Mouse (Mus musculus) neural tube, embryonic 12.5 days (tissue): ENCODE measurements around the gene Cog1. TPM values are rescaled to one million over a fixed set of nuclear protein-coding genes. Genes with fewer than 3 reads are reported as not detected.
A peak's percentile ranks its signal among the peaks of the same experiment; 100 is the strongest.
"Not testable (repeated sequence)": the region's sequence is repeated elsewhere in the genome, so short reads cannot be mapped to it uniquely, and the experiment has no call there.

ENCODE experiments used
- ATAC-seq: fragments of 200-750 bp; cut with Nextera tagmentation; 2 replicates; pipeline ENCODE4 v1.8.0; 2017; ENCODE audit warnings: low read depth, mild to moderate bottlenecking, moderate TSS enrichment, moderate library complexity; ENCODE audit not compliant: low FRiP score
- H3K27ac ChIP-seq: fragments of 300-500 bp; sonication (generic); 2 replicates; pipeline ENCODE4 v1.5.1; 2016
- H3K27me3 ChIP-seq: fragments of 300-500 bp; sonication (generic); replicated peaks from 2 replicates; pipeline ENCODE4 v1.6.1; 2016; ENCODE audit warnings: mild to moderate bottlenecking
- H3K36me3 ChIP-seq: fragments of 300-500 bp; sonication (generic); 2 replicates; pipeline ENCODE4 v1.6.1; 2016; ENCODE audit warnings: mild to moderate bottlenecking
- H3K4me1 ChIP-seq: fragments of 300-500 bp; sonication (generic); 2 replicates; pipeline ENCODE4 v1.6.1; 2016
- H3K4me2 ChIP-seq: fragments of 300-500 bp; sonication (generic); replicated peaks from 2 replicates; pipeline ENCODE4 v1.6.1; 2016; ENCODE audit warnings: mild to moderate bottlenecking
- H3K4me3 ChIP-seq: fragments of 300-500 bp; sonication (generic); 2 replicates; pipeline ENCODE4 v1.5.1; 2016
- H3K9ac ChIP-seq: fragments of 300-500 bp; sonication (generic); 2 replicates; pipeline ENCODE4 v1.6.1; 2016; ENCODE audit warnings: mild to moderate bottlenecking
- H3K9me3 ChIP-seq: fragments of 300-500 bp; sonication (generic); 2 replicates; pipeline ENCODE4 v1.6.1; 2016; ENCODE audit warnings: mild to moderate bottlenecking
- WGBS: fragments of 180-500 bp; shearing (Covaris S2); methylation state at CpG from one replicate; pipeline ENCODE4 v1.1.7; 2016; 5-methylcytosine and 5-hydroxymethylcytosine counted together
- polyA plus RNA-seq: library from polyadenylated mRNA; unstranded; fragments of >200 nt; fragmentation: Nextera tagmentation; extraction: Ambion mirVana; gene quantifications from 2 replicates; pipeline ENCODE4 v1.2.1, GENCODE M21; 2016

Cog1 gene
- polyA plus RNA-seq, 1 experiment from 2014 or later = 50.7 TPM

- peaks cover 99% of the 10 kb centered on the region for H3K36me3 ChIP-seq
These were observed 8.3 kb downstream of the Cog1 start for GRCm38 (mm10) chr11:113657221-113657620.

GRCm38 (mm10) chr11:113658319-113658718 lies 9.3 kb downstream of the Cog1 start:
- Histone ChIP-seq H3K4me2 (no peak overlapping the region), H3K27me3 (no peaks in the 10 kb centered on the region), H3K4me1 (peaks cover 12% of the 10 kb centered on the region; the same call in 1 of the 2 replicates), H3K4me3 (no peak overlapping the region), H3K9ac (no peak overlapping the region), H3K27ac (no peak overlapping the region), H3K9me3 (no peaks in the 10 kb centered on the region), H3K36me3 (peaks cover 95% of the 10 kb centered on the region)
- no peak for ATAC-seq
- WGBS = 90% methylated on average over 8 of the region's 8 CpGs

More at GRCm38 (mm10) chr11:113657221-113657620, 8.3 kb downstream of the Cog1 start:
- no peak overlapping the region for H3K27ac ChIP-seq
- no peaks in the 10 kb centered on the region for H3K9me3 ChIP-seq
- ATAC-seq = no peak
- WGBS = 77% methylated on average over 4 of the region's 4 CpGs
- H3K27me3 ChIP-seq = no peaks in the 10 kb centered on the region
- H3K4me2 ChIP-seq = 0 out of 2 replicates have a peak overlapping the region, but pooled peaks have one; percentile 12
- no peak overlapping the region for H3K4me3 ChIP-seq
- H3K9ac ChIP-seq = no peak overlapping the region
- peaks cover 20% of the 10 kb centered on the region; the same call in 1 of the 2 replicates for H3K4me1 ChIP-seq

- H3K36me3 ChIP-seq = peaks cover 95% of the 10 kb centered on the region
- no peak overlapping the region for H3K27ac ChIP-seq
- 0 out of 2 replicates have a peak, but pooled peaks have one; percentile 37 for ATAC-seq
- 88% methylated on average over 4 of the region's 4 CpGs for WGBS
- H3K4me3 ChIP-seq = no peak overlapping the region
- H3K4me2 ChIP-seq = no peak overlapping the region
- H3K4me1 ChIP-seq = peaks cover 12% of the 10 kb centered on the region; the same call in 1 of the 2 replicates
- no peaks in the 10 kb centered on the region for H3K9me3 ChIP-seq
- H3K27me3 ChIP-seq = no peaks in the 10 kb centered on the region
- H3K9ac ChIP-seq = no peak overlapping the region
These were observed 9.8 kb downstream of the Cog1 start for GRCm38 (mm10) chr11:113658763-113659162.

DNA sequence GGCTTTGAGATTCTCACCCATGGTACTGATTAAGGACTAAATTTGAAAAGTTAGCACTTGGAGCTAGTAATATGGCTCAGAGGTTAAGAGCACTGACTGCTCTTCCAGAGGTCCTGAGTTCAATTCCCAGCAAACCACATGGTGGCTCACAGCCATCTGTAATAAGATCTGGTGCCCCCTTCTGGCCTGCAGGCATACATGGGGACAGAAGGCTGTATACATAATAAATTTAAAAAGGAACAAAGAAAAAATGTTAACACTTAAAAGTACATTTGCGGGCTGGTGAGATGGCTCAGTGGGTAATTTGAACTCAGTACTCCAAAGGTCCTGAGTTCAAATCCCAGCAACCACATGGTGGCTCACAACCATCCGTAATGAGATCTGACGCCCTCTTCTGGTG lies 11.2 kb downstream of the Cog1 start:
- not testable (repeated sequence) for H3K4me2 ChIP-seq, H3K27me3 ChIP-seq, ATAC-seq, H3K27ac ChIP-seq, H3K9me3 ChIP-seq, H3K9ac ChIP-seq, H3K4me3 ChIP-seq
- H3K36me3 ChIP-seq = peaks cover 89% of the 10 kb centered on the region
- peaks cover 12% of the 10 kb centered on the region; the same call in 1 of the 2 replicates for H3K4me1 ChIP-seq
- WGBS = 94% methylated on average over 3 of the region's 3 CpGs

GRCm38 (mm10) chr11:113660940-113661339 lies 12.0 kb downstream of the Cog1 start:
- Histone ChIP-seq H3K36me3 (peaks cover 82% of the 10 kb centered on the region), H3K27me3 (no peaks in the 10 kb centered on the region), H3K4me1 (peaks cover 12% of the 10 kb centered on the region; the same call in 1 of the 2 replicates), H3K4me3 (no peak overlapping the region), H3K9me3 (no peaks in the 10 kb centered on the region), H3K9ac (no peak overlapping the region), H3K4me2 (no peak overlapping the region), H3K27ac (no peak overlapping the region)
- ATAC-seq = no peak
- 93% methylated on average over 11 of the region's 11 CpGs for WGBS

DNA sequence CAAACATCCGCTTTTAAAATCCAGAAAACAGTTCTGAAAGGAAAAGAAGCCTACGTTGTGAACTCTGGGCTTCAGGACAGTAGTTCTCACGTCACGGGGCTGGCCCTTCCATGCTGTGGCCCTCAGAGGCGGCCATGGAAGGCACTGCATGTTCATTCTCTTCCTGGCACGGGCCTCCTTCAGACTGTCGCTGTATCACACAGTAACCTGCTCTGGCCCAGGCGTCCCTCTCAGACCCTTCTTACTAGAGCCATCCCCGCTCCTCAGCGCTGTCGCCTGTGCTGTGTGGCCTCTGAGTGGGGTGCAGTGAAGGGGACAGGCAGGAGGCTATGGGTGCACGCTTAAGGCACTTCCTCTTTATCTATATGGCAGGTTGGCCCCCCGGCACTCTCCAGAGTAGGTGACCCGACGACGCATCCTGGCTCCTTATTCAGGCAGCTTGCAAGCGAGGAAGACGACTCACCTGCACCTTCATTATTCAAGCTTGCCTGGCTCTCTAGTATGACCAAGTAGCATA lies 12.9 kb downstream of the Cog1 start:
- Histone ChIP-seq H3K27ac (no peak overlapping the region), H3K9me3 (no peaks in the 10 kb centered on the region), H3K36me3 (peaks cover 76% of the 10 kb centered on the region), H3K9ac (no peak overlapping the region), H3K27me3 (no peaks in the 10 kb centered on the region), H3K4me2 (no peak overlapping the region), H3K4me1 (peaks cover 5% of the 10 kb centered on the region; the same call in 1 of the 2 replicates), H3K4me3 (no peak overlapping the region)
- WGBS = 93% methylated on average over 18 of the region's 18 CpGs
- no peak for ATAC-seq

GRCm38 (mm10) chr11:113664279-113664678 lies 15.3 kb downstream of the Cog1 start:
- Histone ChIP-seq H3K27me3 (no peaks in the 10 kb centered on the region), H3K27ac (no peak overlapping the region), H3K4me1 (no peaks in the 10 kb centered on the region; the same call in 1 of the 2 replicates), H3K4me3 (no peak overlapping the region), H3K4me2 (no peak overlapping the region), H3K9me3 (no peaks in the 10 kb centered on the region), H3K36me3 (peaks cover 67% of the 10 kb centered on the region), H3K9ac (no peak overlapping the region)
- 74% methylated on average over 2 of the region's 2 CpGs for WGBS
- ATAC-seq = no peak

- no peak for ATAC-seq
- Histone ChIP-seq H3K4me2 (no peak overlapping the region), H3K9me3 (no peaks in the 10 kb centered on the region), H3K9ac (no peak overlapping the region), H3K36me3 (peaks cover 62% of the 10 kb centered on the region), H3K4me1 (no peaks in the 10 kb centered on the region; the same call in 1 of the 2 replicates), H3K27ac (no peak overlapping the region), H3K4me3 (no peak overlapping the region), H3K27me3 (no peaks in the 10 kb centered on the region)
- 84% methylated on average over 6 of the region's 6 CpGs for WGBS
These were observed 17.2 kb downstream of the Cog1 start for GRCm38 (mm10) chr11:113666205-113666604.

GRCm38 (mm10) chr11:113666648-113667047 lies 17.7 kb downstream of the Cog1 start:
- ATAC-seq = no peak
- no peak overlapping the region for H3K27ac ChIP-seq
- 58% methylated on average over 10 of the region's 10 CpGs for WGBS
- H3K9me3 ChIP-seq = no peaks in the 10 kb centered on the region
- H3K9ac ChIP-seq = no peak overlapping the region
- peaks cover 62% of the 10 kb centered on the region for H3K36me3 ChIP-seq
- H3K4me3 ChIP-seq = no peak overlapping the region
- H3K4me2 ChIP-seq = no peak overlapping the region
- H3K27me3 ChIP-seq = no peaks in the 10 kb centered on the region
- no peaks in the 10 kb centered on the region; the same call in 1 of the 2 replicates for H3K4me1 ChIP-seq

- 84% methylated on average over 2 of the region's 2 CpGs for WGBS
- Histone ChIP-seq H3K9ac (no peak overlapping the region), H3K4me1 (no peaks in the 10 kb centered on the region; the same call in 1 of the 2 replicates), H3K4me3 (no peak overlapping the region), H3K4me2 (no peak overlapping the region), H3K36me3 (peaks cover 61% of the 10 kb centered on the region), H3K27me3 (no peaks in the 10 kb centered on the region), H3K27ac (no peak overlapping the region), H3K9me3 (no peaks in the 10 kb centered on the region)
- no peak for ATAC-seq
These were observed 18.2 kb downstream of the Cog1 start for GRCm38 (mm10) chr11:113667122-113667521.

- H3K9ac ChIP-seq = no peak overlapping the region
- peaks cover 61% of the 10 kb centered on the region for H3K36me3 ChIP-seq
- WGBS = 92% methylated on average over 4 of the region's 4 CpGs
- H3K9me3 ChIP-seq = no peaks in the 10 kb centered on the region
- no peak overlapping the region for H3K4me2 ChIP-seq
- no peak for ATAC-seq
- H3K4me3 ChIP-seq = no peak overlapping the region
- H3K27ac ChIP-seq = no peak overlapping the region
- H3K4me1 ChIP-seq = no peaks in the 10 kb centered on the region; the same call in 1 of the 2 replicates
- no peaks in the 10 kb centered on the region for H3K27me3 ChIP-seq
These were observed 18.7 kb downstream of the Cog1 start for GRCm38 (mm10) chr11:113667704-113668103.

GRCm38 (mm10) chr11:113668857-113669256 lies 19.9 kb downstream of the Cog1 start:
- Histone ChIP-seq H3K4me2 (no peak overlapping the region), H3K4me1 (no peaks in the 10 kb centered on the region; the same call in 1 of the 2 replicates), H3K36me3 (peaks cover 63% of the 10 kb centered on the region), H3K9me3 (no peaks in the 10 kb centered on the region), H3K27ac (no peak overlapping the region), H3K27me3 (no peaks in the 10 kb centered on the region), H3K9ac (no peak overlapping the region), H3K4me3 (no peak overlapping the region)
- ATAC-seq = no peak
- WGBS = 92% methylated on average over 5 of the region's 5 CpGs

DNA sequence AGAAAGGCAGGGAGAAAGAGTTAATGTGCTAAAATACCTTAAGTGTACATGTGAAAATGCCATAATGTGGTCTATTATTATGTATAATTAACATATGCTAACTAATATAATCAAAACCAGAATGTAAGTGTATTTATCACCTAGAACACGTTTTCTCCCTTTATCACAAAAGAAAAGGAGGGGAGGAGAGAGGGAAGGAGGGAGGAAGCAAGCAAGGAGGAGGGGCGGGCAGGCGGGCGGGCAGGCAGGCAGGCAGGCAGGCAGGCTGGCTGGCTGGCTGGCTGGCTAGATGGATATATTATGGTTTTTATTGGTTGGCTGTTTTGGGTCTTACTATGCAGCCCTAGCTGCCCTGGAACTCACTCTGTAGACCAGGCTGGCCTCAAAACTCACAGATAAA lies 20.7 kb downstream of the Cog1 start:
- Histone ChIP-seq H3K27ac (no peak overlapping the region), H3K4me1 (no peaks in the 10 kb centered on the region; the same call in 1 of the 2 replicates), H3K27me3 (no peaks in the 10 kb centered on the region), H3K36me3 (peaks cover 60% of the 10 kb centered on the region), H3K9ac (no peak overlapping the region), H3K4me2 (no peak overlapping the region), H3K4me3 (no peak overlapping the region), H3K9me3 (no peaks in the 10 kb centered on the region)
- WGBS = 54% methylated on average over 2 of the region's 4 CpGs
- no peak for ATAC-seq
